Mouse (Mus musculus): ENCODE data around the gene Dsn1. TPM values are rescaled to one million over a fixed set of nuclear protein-coding genes. Genes with fewer than 3 reads are reported as not detected.

Gene Dsn1
- 10.9 TPM for total RNA-seq (2023)

GRCm38 (mm10) chr2:157006511-157007233, at the start of gene Dsn1:
Gene Dsn1 (minus strand): TSS chr2:157007154.

GRCm38 (mm10) chr2:156991470-156992319, 15.3 kb downstream of the Dsn1 start, which contains the start of gene Ndrg3:
Gene Ndrg3 (minus strand): TSS chr2:156992056.

Other genes with a start within 250 kb of the Dsn1 start
- 1.0 TPM for gene Myl9, start 231.7 kb downstream of the Dsn1 start, total RNA-seq (2023)
- gene Tgif2, start 167.1 kb downstream of the Dsn1 start, total RNA-seq (2023): 84.0 TPM
- 3.7 TPM for gene 4930518I15Rik, start 149.2 kb downstream of the Dsn1 start, total RNA-seq (2023)
- 47.5 TPM for gene Rab5if, start 144.0 kb downstream of the Dsn1 start, total RNA-seq (2023)
- gene Sla2, start 120.0 kb downstream of the Dsn1 start, total RNA-seq (2023): 21.7 TPM
- 75.4 TPM for gene Ndrg3, start 15.1 kb downstream of the Dsn1 start, total RNA-seq (2023)
- 0.47 TPM for gene Soga1, start 72.1 kb upstream of the Dsn1 start, total RNA-seq (2023)
- not detected for gene Tldc2, start 79.9 kb upstream of the Dsn1 start, total RNA-seq (2023)
- gene Samhd1, start 128.1 kb upstream of the Dsn1 start, total RNA-seq (2023): 358 TPM
- gene Rbl1, start 197.4 kb upstream of the Dsn1 start, total RNA-seq (2023): 27.4 TPM